In genomic region chr7:95253862-95254545, GRCm38 (mm10) we compare ENCODE assay signal across 16 mouse cellular contexts.
"Had no signal": no experiment of that assay in that cellular context is flagged by ENCODE, and none has a peak within 500 bp of the region (broad histone marks: within the 10 kb centered on the region; RNA-seq: fewer than 3 reads in every experiment).

No protein-coding gene starts in this region.

- H3K9me3 ChIP-seq: limb, embryonic 10.5 days; liver, embryonic 15.5 days; megakaryocyte, embryonic 14.5 days; midbrain, embryonic 15.5 days; neural tube, embryonic 12.5 days had no signal

- H3K27ac ChIP-seq: left cerebral cortex, adult 2 months; limb, embryonic 10.5 days; liver, embryonic 15.5 days; macrophage; midbrain, embryonic 15.5 days; neural tube, embryonic 12.5 days had no signal

- H3K27me3 ChIP-seq: liver, embryonic 15.5 days; megakaryocyte, embryonic 14.5 days; midbrain, embryonic 15.5 days; neural tube, embryonic 12.5 days had no signal

- H3K9ac ChIP-seq: liver, embryonic 15.5 days; midbrain, embryonic 15.5 days; neural tube, embryonic 12.5 days had no signal

- H3K4me2 ChIP-seq: liver, embryonic 11.5 days; liver, embryonic 15.5 days; midbrain, embryonic 11.5 days; midbrain, embryonic 15.5 days; neural tube, embryonic 12.5 days had no signal

- DNase-seq: kidney, postnatal 14 days; lung, adult 2 months; lung, postnatal 10 days; right cerebral cortex, postnatal 4 days; spleen, adult 18-20 months; thymus, adult 18-20 months; thymus, postnatal 14 days had no signal

- H3K4me1 ChIP-seq: limb, embryonic 10.5 days; liver, embryonic 15.5 days; megakaryocyte, embryonic 14.5 days; midbrain, embryonic 15.5 days; neural tube, embryonic 12.5 days had no signal

- H3K4me3 ChIP-seq: left cerebral cortex, adult 2 months; limb, embryonic 10.5 days; liver, embryonic 15.5 days; megakaryocyte, embryonic 14.5 days; midbrain, embryonic 15.5 days; neural tube, embryonic 12.5 days had no signal

- ATAC-seq: midbrain, embryonic 15.5 days had no signal

- H3K36me3 ChIP-seq: limb, embryonic 10.5 days; liver, embryonic 15.5 days; midbrain, embryonic 15.5 days; neural tube, embryonic 12.5 days had no signal
